Mouse (Mus musculus) gastrocnemius, postnatal 14 days (tissue): ENCODE results near the gene Fcmr. TPM values are rescaled to one million over a fixed set of nuclear protein-coding genes. Genes with fewer than 3 reads are reported as not detected.

Experiments
- DNase-seq: peaks from one replicate; pipeline ENCODE4 v3.0.0; 2021; ENCODE audit warnings: mixed read lengths
- intact Hi-C: fragments of 180-260 bp; cut with DNase I; formaldehyde crosslinking; loops from one replicate; pipeline ENCODE4 v1.15.1; 2025; ENCODE audit warnings: low total_unique reads
- long read RNA-seq, 2 experiments: library from polyadenylated mRNA; stranded (forward); transcript quantifications; one replicate each; pipeline ENCODE4 v2.0.0; 2021
- total RNA-seq, 2 experiments: library from RNA; stranded (reverse); gene quantifications; 2 replicates each; pipeline ENCODE4 v1.2.3; 2021

The Fcmr gene
- not detected for total RNA-seq
- long read RNA-seq, experiment 1, result 0 reads
- long read RNA-seq, experiment 2, result 0 reads

- DNase-seq, result no peak
- intact Hi-C loops, result no loop called here
Observed at GRCm38 (mm10) chr1:130865541-130866221, at the start of gene Fcmr. Gene Fcmr, plus strand, starts transcription at chr1:130865669.

DNA sequence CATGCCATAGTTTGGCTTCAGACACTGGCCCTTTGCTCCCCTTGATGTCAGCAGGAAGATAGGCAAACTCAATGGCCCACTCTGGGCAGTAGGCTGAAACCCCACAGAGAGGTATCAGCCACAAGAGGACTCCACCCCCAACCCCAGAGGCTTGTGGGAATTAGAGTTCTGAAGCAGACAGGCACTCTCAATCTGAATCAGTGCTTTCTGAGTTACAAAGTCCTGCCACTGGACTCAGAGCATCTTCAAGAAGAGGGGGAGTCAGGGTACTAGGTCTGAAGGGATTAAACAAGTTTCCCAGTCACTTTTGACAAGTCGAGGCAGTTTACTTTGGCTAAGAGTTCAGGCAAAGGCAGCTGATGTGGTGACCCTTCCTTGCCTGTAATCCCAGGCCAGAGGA is 45.7 kb upstream of the Fcmr start:
- DNase-seq, result no peak
- intact Hi-C loops, result no loop called here

DNA sequence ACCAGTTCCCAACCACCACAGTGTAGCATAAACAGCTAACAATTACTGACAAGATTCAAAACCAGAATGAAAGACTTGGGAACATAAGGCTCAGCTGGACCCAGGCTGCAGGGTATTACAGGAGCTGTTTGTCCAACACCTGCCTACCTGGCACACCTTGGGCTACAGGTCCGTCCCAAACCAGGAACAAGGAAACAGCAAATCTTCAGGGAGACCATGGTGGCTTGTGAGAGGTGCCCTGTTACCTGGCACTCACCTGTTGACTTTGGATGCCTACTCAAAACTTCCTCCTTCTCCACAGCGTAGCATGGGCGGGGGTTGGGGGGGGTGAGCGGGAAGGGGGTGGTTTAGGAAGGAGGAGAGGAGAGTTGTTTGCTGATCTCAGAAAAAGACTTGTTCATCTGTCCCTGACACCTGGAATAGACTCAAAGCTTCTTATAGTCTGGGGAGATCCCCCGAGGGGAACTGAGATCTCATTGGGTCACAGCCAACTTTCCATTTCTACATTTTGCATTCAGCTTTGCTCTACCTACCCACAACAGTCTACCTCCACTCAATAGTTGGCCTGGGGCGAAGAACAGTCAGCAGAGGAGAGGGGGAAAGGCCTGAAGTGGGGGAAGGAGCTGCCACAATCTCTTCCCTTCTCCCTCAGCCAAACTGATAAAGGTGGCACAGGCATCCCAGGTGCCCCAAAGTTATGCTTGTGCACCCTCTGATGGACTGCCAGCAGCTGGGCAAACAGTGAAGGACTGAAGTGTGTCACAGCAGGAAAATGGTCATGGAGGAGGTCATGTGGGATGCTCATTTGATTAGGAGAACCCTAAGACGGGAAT is 44.9 kb upstream of the Fcmr start:
- DNase-seq, result no peak
- intact Hi-C loops, result no loop called here

GRCm38 (mm10) chr1:130821149-130821471 is 44.4 kb upstream of the Fcmr start:
- intact Hi-C loops, result no loop called here
- no peak for DNase-seq

DNA sequence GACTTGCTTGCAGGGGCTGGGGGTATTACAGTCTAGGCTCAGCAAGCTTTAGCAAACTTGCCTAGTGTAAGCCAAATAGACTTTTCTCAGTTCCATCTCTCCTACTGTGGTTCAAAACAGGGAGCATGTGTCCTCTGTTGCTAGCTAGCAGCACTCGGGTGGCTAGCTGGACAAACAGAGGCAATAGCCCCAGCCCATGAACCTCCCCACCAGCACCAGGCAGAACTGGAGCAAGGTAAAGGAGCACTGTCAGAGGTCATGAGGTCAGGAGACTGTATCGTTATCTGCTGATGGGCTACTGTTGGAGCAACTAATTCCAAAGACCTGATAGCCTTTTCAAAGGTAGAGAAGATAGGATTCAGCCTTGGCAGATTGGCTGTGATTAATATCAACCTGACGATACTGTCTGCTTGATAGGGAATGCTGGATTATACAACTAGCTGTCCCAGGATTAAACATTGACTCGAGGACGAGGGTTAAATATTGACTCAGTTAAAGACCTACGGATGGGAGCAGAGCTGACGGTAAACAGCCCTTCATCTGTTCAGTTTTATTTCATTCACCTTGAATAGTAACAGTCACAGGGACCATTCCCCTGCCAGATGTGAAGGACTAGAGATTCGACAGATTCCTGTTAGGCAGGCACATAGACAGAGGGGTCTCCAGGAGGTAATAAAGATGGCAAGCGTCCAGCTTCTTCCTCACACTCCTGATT is 43.4 kb upstream of the Fcmr start:
- intact Hi-C loops, result no loop called here
- no peak for DNase-seq

GRCm38 (mm10) chr1:130826448-130826847 is 39.0 kb upstream of the Fcmr start, which contains the start of gene Pigr:
Gene Pigr, plus strand, starts transcription at chr1:130826684.
- intact Hi-C loops, result no loop called here
- DNase-seq, result no peak

DNA sequence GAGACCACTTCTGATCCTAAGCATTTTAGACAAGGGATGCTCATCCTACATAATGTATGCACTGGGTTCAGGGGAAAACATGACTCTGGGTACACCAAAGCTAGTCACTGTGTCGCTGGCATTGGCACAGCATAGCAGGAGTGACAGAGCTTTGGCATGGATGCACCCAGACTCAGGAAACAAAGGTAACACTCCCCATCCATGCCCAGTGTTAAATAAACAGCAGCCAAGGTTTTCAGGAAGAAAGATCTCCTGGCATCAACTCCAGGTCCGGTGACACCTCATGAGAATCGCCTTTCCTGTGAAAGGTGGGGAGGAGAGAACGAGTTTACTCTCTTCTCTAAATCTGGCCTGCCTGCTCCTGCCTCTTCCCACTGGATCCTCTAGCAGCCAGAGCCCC is 36.8 kb upstream of the Fcmr start:
- intact Hi-C loops, result no loop called here
- no peak for DNase-seq

GRCm38 (mm10) chr1:130829906-130830830 is 35.3 kb upstream of the Fcmr start:
- intact Hi-C loops, result no loop called here
- no peak for DNase-seq

DNA sequence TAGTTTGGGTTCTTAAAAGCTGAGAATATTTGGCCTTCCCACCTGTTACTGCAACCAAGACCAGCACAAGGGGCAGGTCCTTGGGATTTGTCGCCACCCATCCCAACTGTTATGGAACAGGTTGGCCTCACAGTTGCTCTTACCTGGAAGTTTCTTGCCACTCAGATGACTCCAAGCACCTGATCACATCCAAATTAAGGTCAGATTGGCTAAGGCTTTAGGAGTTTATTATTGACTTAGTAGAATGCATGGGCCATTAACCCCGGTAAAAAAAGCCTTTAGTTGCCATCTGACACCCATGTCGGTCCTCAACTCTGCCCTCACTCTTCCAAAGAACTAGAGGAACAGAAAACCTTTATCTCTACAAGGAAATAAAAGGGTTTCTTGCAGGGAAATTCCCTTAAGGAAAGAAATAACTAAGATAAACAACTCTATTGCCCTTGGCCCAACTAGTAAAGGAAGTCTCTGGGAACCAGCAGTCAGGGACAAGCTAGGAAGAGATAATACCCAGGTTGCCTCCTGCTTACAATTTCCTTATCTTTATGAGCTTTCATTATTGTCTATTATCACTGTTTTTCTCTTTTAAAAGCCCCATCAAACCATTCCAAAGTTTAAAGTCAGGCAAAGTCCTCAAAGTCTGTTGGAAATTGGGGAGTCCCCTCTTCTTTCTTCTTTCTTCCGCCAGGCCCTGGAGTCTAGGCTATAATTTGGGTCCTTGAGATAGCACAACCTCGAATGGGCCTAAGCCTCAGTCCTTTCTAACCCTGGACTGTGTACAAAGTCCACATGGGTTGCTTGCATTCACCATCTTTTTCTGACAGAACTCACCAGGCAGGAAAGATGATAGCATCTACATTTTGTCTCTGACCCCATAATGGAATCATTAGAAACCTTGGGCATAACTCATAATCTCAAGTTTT is 33.0 kb upstream of the Fcmr start:
- intact Hi-C loops, result no loop called here
- DNase-seq, result no peak

- DNase-seq, result no peak
- intact Hi-C loops, result no loop called here
Observed at GRCm38 (mm10) chr1:130835161-130835936, 30.1 kb upstream of the Fcmr start.

- no peak for DNase-seq
Observed at GRCm38 (mm10) chr1:130838288-130838687, 27.2 kb upstream of the Fcmr start.

GRCm38 (mm10) chr1:130840599-130841379 is 24.7 kb upstream of the Fcmr start:
- DNase-seq, result no peak
- intact Hi-C loops, result no loop called here

More at GRCm38 (mm10) chr1:130838288-130838687, 27.2 kb upstream of the Fcmr start:
- intact Hi-C loops, result no loop called here

DNA sequence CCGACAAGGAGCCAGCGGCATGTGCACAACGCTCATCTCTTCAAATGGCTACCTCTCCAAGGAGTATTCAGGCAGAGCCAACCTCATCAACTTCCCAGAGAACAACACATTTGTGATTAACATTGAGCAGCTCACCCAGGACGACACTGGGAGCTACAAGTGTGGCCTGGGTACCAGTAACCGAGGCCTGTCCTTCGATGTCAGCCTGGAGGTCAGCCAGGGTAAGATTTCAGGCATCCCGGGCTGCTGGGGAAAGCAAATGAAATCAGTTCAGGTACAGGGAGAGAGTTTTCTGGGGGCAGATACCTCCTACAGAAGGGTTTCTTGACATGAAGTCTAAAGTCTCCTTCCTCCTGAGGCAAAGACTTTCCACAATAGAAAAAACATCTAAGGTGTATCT is 23.8 kb upstream of the Fcmr start:
- no peak for DNase-seq
- intact Hi-C loops, result no loop called here

DNA sequence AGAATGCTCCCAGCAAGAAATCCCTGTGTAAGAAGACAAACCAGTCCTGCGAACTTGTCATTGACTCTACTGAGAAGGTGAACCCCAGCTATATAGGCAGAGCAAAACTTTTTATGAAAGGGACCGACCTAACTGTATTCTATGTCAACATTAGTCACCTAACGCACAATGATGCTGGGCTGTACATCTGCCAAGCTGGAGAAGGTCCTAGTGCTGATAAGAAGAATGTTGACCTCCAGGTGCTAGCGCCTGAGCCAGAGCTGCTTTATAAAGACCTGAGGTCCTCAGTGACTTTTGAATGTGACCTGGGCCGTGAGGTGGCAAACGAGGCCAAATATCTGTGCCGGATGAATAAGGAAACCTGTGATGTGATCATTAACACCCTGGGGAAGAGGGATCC is 21.0 kb upstream of the Fcmr start:
- no peak for DNase-seq
- intact Hi-C loops, result no loop called here

DNA sequence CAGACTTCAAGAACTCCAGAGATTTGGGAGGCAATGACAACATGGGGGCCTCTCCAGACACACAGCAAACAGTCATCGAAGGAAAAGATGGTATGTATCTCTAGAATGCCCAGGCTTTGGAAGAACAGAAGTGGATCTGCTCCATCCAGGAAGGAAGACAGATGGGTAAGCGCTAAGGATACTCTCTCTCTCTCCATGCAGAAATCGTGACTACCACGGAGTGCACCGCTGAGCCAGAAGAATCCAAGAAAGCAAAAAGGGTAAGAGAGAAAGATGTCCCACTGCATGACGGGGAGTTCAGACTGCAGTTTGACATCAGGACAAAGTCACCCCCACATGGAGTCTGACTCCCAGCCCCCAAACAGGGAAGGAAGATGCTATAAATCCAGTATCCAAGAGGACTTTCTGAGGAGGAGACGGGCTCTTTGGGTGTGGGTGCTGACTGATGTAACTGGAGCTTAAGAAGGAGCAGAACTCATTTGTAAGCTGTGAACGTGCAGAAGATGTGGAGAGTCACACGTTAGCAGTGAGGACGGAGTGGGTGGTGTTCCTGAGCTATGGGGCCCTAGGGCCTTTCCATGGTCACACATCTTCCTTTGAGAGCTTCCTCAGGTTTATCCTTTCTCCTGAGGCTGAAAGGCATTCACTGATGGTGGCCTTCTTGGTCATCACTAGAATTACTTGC is 15.8 kb upstream of the Fcmr start:
- DNase-seq, result no peak
- intact Hi-C loops, result no loop called here

- intact Hi-C loops, result no loop called here
Observed at GRCm38 (mm10) chr1:130850405-130850804, 15.1 kb upstream of the Fcmr start.

More at GRCm38 (mm10) chr1:130850405-130850804, 15.1 kb upstream of the Fcmr start:
- no peak for DNase-seq
